Mouse (Mus musculus): ENCODE measurements around the gene Timm8b. TPM values are rescaled to one million over a fixed set of nuclear protein-coding genes. Genes with fewer than 3 reads are reported as not detected.

Gene Timm8b
- total RNA-seq (2023): 47.6 and 56.5 TPM in 2 replicates

GRCm38 (mm10) chr9:50603189-50603997 lies at the start of gene Timm8b, which contains the start of gene Sdhd:
Gene Timm8b, plus strand, starts transcription at chr9:50603910.
Gene Sdhd, minus strand, starts transcription at chr9:50603812.

GRCm38 (mm10) chr9:50554241-50555093 lies 49.2 kb upstream of the Timm8b start, which contains the start of gene Il18:
Gene Il18, plus strand, starts transcription at chr9:50554827.

GRCm38 (mm10) chr9:50555094-50555446 lies 48.6 kb upstream of the Timm8b start, which contains the start of gene Bco2:
Gene Bco2, minus strand, starts transcription at chr9:50555181.

GRCm38 (mm10) chr9:50561145-50561917 lies 42.4 kb upstream of the Timm8b start, which contains the start of gene Tex12:
Gene Tex12, minus strand, starts transcription at chr9:50561325.

GRCm38 (mm10) chr9:50616766-50617603 lies 13.3 kb downstream of the Timm8b start, which contains the start of the genes Pih1d2 and Nkapd1:
Gene Pih1d2, plus strand, starts transcription at chr9:50617321.
Gene Nkapd1, minus strand, starts transcription at chr9:50617464.

Other genes with a start within 250 kb of the Timm8b start
- gene Plet1, start 109.4 kb upstream of the Timm8b start, total RNA-seq (2023): not detected in 2 replicates
- gene Pts, start 75.2 kb upstream of the Timm8b start, total RNA-seq (2023): 31.1 and 34.3 TPM in 2 replicates
- 2.9 and 3.1 TPM in 2 replicates for gene Il18, start 49.1 kb upstream of the Timm8b start, total RNA-seq (2023)
- gene Bco2, start 48.7 kb upstream of the Timm8b start, total RNA-seq (2023): 0.48 and 0.57 TPM in 2 replicates
- gene Tex12, start 42.6 kb upstream of the Timm8b start, total RNA-seq (2023): not detected in 2 replicates
- 84.4 and 90.4 TPM in 2 replicates for gene Sdhd, start 98 bp upstream of the Timm8b start, total RNA-seq (2023)
- gene Pih1d2, start 13.4 kb downstream of the Timm8b start, total RNA-seq (2023): 0.54 and 1.2 TPM in 2 replicates
- 17.8 and 23.0 TPM in 2 replicates for gene Nkapd1, start 13.6 kb downstream of the Timm8b start, total RNA-seq (2023)
- gene Dlat, start 55.9 kb downstream of the Timm8b start, total RNA-seq (2023): 13.4 and 15.6 TPM in 2 replicates
- not detected in 2 replicates for gene Dixdc1, start 135.6 kb downstream of the Timm8b start, total RNA-seq (2023)
- not detected in 2 replicates for gene 2310030G06Rik, start 142.6 kb downstream of the Timm8b start, total RNA-seq (2023)
- 1.1 and 1.2 TPM in 2 replicates for gene Cryab, start 147.4 kb downstream of the Timm8b start, total RNA-seq (2023)
- not detected in 2 replicates for gene Hspb2, start 148.4 kb downstream of the Timm8b start, total RNA-seq (2023)
- gene Fdxacb1, start 164.3 kb downstream of the Timm8b start, total RNA-seq (2023): 4.5 and 5.5 TPM in 2 replicates
- gene Alg9, start 171.1 kb downstream of the Timm8b start, total RNA-seq (2023): 8.3 and 10.0 TPM in 2 replicates
- gene 1110032A03Rik, start 171.6 kb downstream of the Timm8b start, total RNA-seq (2023): 6.8 and 7.7 TPM in 2 replicates
- gene Ppp2r1b, start 241.4 kb downstream of the Timm8b start, total RNA-seq (2023): 20.5 and 31.3 TPM in 2 replicates